Mouse (Mus musculus) heart, postnatal 0 days (tissue): ENCODE measurements around the gene Wnt7a. TPM values are rescaled to one million over a fixed set of nuclear protein-coding genes. Genes with fewer than 3 reads are reported as not detected.
A peak's percentile ranks its signal among the peaks of the same experiment; 100 is the strongest.

ENCODE experiments used
- ATAC-seq: fragments of 200-750 bp; cut with Nextera tagmentation; 2 replicates; pipeline ENCODE4 v1.8.0; 2017; ENCODE audit warnings: low read depth, moderate number of reproducible peaks, moderate library complexity; ENCODE audit not compliant: insufficient read depth
- DNase-seq: peaks from one replicate; pipeline ENCODE4 v3.0.0-alpha.2; 2016; ENCODE audit warnings: low spot score
- H3K27ac ChIP-seq: fragments of 300-500 bp; sonication (generic); 2 replicates; pipeline ENCODE4 v1.5.1; 2014; ENCODE audit warnings: low read depth, mild to moderate bottlenecking
- H3K27me3 ChIP-seq: fragments of 300-500 bp; sonication (generic); 2 replicates; pipeline ENCODE4 v1.6.1; 2014; ENCODE audit warnings: low read length, mixed read lengths; ENCODE audit not compliant: control insufficient read depth, insufficient read depth
- H3K36me3 ChIP-seq: fragments of 300-500 bp; sonication (generic); replicated peaks from 2 replicates; pipeline ENCODE4 v1.6.1; 2014; ENCODE audit warnings: low read length, mixed read lengths; ENCODE audit not compliant: control insufficient read depth, insufficient read depth
- H3K4me1 ChIP-seq: fragments of 300-500 bp; sonication (generic); 2 replicates; pipeline ENCODE4 v1.6.1; 2014; ENCODE audit warnings: antibody characterized with exemption; ENCODE audit not compliant: control insufficient read depth, insufficient read depth
- H3K4me2 ChIP-seq: fragments of 300-500 bp; sonication (generic); 2 replicates; pipeline ENCODE4 v1.6.1; 2014; ENCODE audit warnings: low read depth, mild to moderate bottlenecking, low read length, moderate library complexity
- H3K4me3 ChIP-seq: fragments of 300-500 bp; sonication (generic); 2 replicates; pipeline ENCODE4 v1.5.1; 2014; ENCODE audit warnings: low read depth, low read length
- H3K9ac ChIP-seq: fragments of 300-500 bp; sonication (generic); replicated peaks from 2 replicates; pipeline ENCODE4 v1.6.1; 2014; ENCODE audit warnings: low read depth, low read length, mixed read lengths
- H3K9me3 ChIP-seq: fragments of 300-500 bp; sonication (generic); replicated peaks from 2 replicates; pipeline ENCODE4 v1.6.1; 2016; ENCODE audit warnings: low read length; ENCODE audit not compliant: control insufficient read depth
- CTCF ChIP-seq: IDR thresholded peaks from 2 replicates; pipeline ENCODE4 v1.5.1; 2016; ENCODE audit warnings: antibody characterized with exemption, control low read depth, low read depth
- EP300 ChIP-seq: IDR thresholded peaks from 2 replicates; pipeline ENCODE4 v1.6.1; 2016; ENCODE audit warnings: antibody characterized with exemption, low read depth
- WGBS: fragments of 180-500 bp; shearing (Covaris S2); extraction: QIAGEN DNeasy Blood & Tissue Kit; methylation state at CpG from one replicate; pipeline ENCODE4 v1.1.7; 2014; 5-methylcytosine and 5-hydroxymethylcytosine counted together
- polyA plus RNA-seq: library from polyadenylated mRNA; unstranded; fragments of >200 nt; fragmentation: Nextera tagmentation; extraction: Ambion mirVana; gene quantifications from 2 replicates; pipeline ENCODE4 v1.2.1, GENCODE M21; 2015
- total RNA-seq: library from RNA; depleted of rRNA; stranded (reverse); fragments of >200 nt; gene quantifications from 2 replicates; pipeline ENCODE4 v1.2.3, GENCODE M21; 2014; ENCODE audit warnings: low replicate concordance

Gene Wnt7a
- total and polyA plus RNA-seq, 2 experiments from 2014 or later = not detected

DNA sequence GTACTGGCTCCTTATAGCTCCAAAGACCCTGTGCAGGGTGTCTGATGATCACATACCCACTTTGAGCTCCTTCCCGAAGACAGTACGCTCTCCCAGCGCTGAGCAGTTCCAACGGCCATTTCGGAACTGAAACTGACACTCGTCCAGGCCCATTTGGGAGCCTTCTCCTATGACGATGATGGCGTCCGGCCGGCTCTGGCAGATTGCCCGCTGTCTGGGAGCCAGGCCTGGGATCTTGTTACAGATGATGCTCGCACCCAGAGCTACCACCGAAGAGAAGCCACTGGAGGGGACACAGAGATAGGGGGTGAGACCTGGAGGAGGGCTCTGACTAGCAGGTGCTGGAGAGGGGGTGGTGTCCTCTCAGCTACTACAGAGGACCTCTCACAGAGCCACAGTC is 2.5 kb downstream of the Wnt7a start:
- ATAC-seq = no peak
- H3K4me1 ChIP-seq = peaks cover 5% of the 10 kb centered on the region; the same call in 1 of the 2 replicates
- WGBS = 72% methylated on average over 13 of the region's 13 CpGs
- no peaks in the 10 kb centered on the region for H3K36me3 ChIP-seq
- H3K27ac ChIP-seq = no peak overlapping the region
- no peaks in the 10 kb centered on the region for H3K9me3 ChIP-seq
- H3K9ac ChIP-seq = no peak overlapping the region
- H3K27me3 ChIP-seq = peaks cover 80% of the 10 kb centered on the region
- no peak for DNase-seq
- H3K4me2 ChIP-seq = no peak overlapping the region
- TF ChIP-seq EP300 (no peak), CTCF (no peak)
- no peak overlapping the region for H3K4me3 ChIP-seq

DNA sequence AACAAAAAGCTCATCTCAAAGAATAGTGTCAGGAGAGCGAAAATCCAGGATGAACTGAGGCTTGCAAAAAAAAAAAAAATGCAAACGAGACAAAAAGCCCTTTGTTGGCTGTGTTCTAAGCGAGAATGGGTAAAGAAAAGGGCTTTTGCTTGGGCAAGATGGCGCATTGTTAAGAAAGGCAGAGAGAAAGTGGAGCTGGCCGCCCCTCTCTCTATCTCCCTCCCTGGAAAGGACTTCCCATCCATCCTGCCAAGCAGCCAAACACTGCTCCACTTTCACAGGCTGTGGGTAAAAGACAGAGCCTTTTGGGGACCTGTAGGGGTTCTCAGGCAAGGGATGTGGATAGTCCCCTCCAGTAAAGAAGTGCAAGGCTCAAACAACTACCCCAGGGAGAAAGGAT is 9.6 kb downstream of the Wnt7a start:
- H3K27ac ChIP-seq = no peak overlapping the region
- peaks cover 57% of the 10 kb centered on the region for H3K27me3 ChIP-seq
- DNase-seq = no peak
- 48% methylated on average over 5 of the region's 5 CpGs for WGBS
- no peak for ATAC-seq
- no peak overlapping the region for H3K4me2 ChIP-seq
- no peak overlapping the region for H3K4me3 ChIP-seq
- no peak overlapping the region for H3K9ac ChIP-seq
- no peak for TF ChIP-seq EP300
- TF ChIP-seq CTCF = no peak
- no peaks in the 10 kb centered on the region for H3K4me1 ChIP-seq
- no peaks in the 10 kb centered on the region for H3K9me3 ChIP-seq
- H3K36me3 ChIP-seq = no peaks in the 10 kb centered on the region

- 38% methylated on average over 12 of the region's 12 CpGs for WGBS
- peaks cover 57% of the 10 kb centered on the region for H3K27me3 ChIP-seq
- TF ChIP-seq CTCF = no peak
- no peak for TF ChIP-seq EP300
- no peaks in the 10 kb centered on the region for H3K4me1 ChIP-seq
- no peak overlapping the region for H3K27ac ChIP-seq
- DNase-seq (no peak), ATAC-seq (no peak)
- no peak overlapping the region for H3K9ac ChIP-seq
- H3K4me3 ChIP-seq = no peak overlapping the region
- H3K4me2 ChIP-seq = no peak overlapping the region
- H3K9me3 ChIP-seq = no peaks in the 10 kb centered on the region
- H3K36me3 ChIP-seq = no peaks in the 10 kb centered on the region
These were observed 10.6 kb downstream of the Wnt7a start for GRCm38 (mm10) chr6:91400514-91400913.

DNA sequence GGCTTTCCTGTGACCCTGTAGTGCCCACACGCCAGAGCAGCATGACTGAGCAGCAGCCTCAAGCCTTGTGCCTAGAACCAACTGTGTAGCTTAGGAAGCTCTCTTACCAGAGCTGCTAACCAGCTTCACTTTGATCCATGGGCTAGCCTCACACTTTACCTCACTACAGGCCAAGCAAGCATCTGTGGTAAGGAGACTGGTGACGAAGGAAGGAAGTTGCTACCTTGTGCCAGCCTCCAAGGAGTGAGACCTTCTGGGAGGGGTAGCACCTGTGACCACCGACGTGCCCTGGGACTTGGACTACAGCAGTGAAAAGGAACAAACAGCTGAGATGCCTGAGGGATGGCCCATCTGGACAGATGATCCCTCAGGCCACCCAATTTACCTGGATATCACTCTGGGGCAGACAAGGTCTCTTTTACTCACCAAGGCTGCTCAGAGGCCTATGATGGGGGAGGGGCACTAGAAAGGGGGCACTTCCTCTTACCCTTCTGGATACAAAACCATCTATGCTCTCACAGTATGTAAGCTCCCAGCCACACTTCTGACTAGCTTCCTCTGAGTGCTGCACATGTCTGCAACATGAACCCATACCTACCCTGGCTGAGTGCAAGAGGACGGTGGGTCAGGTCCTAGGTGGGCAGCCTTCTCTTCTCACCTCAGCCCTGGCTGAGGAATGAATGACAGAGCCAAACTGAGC is 18.5 kb downstream of the Wnt7a start:
- Histone ChIP-seq H3K4me2 (no peak overlapping the region), H3K36me3 (no peaks in the 10 kb centered on the region), H3K4me3 (no peak overlapping the region), H3K9ac (no peak overlapping the region), H3K4me1 (peaks cover 4% of the 10 kb centered on the region), H3K27me3 (peaks cover 24% of the 10 kb centered on the region), H3K9me3 (no peaks in the 10 kb centered on the region), H3K27ac (no peak overlapping the region)
- DNase-seq (no peak), ATAC-seq (no peak)
- 80% methylated on average over 5 of the region's 5 CpGs for WGBS
- no peak for TF ChIP-seq CTCF
- no peak for TF ChIP-seq EP300

- Histone ChIP-seq H3K9me3 (no peaks in the 10 kb centered on the region), H3K36me3 (no peaks in the 10 kb centered on the region), H3K4me1 (peaks cover 4% of the 10 kb centered on the region), H3K9ac (no peak overlapping the region), H3K27me3 (peaks cover 10% of the 10 kb centered on the region; the same call in 1 of the 2 replicates), H3K4me2 (no peak overlapping the region), H3K4me3 (no peak overlapping the region), H3K27ac (no peak overlapping the region)
- TF ChIP-seq CTCF (no peak), EP300 (no peak)
- ATAC-seq (peak; percentile 83), DNase-seq (peak; percentile 45)
- 41% methylated on average over 4 of the region's 4 CpGs for WGBS
These were observed 22.0 kb downstream of the Wnt7a start for GRCm38 (mm10) chr6:91389141-91389540.

GRCm38 (mm10) chr6:91384415-91384814 is 26.7 kb downstream of the Wnt7a start:
- no peak overlapping the region for H3K9ac ChIP-seq
- no peak for ATAC-seq
- H3K27me3 ChIP-seq = 0 out of 2 replicates have a peak, but pooled peaks cover 13% of the 10 kb centered on the region
- 78% methylated on average over 2 of the region's 2 CpGs for WGBS
- no peak overlapping the region for H3K27ac ChIP-seq
- DNase-seq = no peak
- TF ChIP-seq EP300 (no peak), CTCF (no peak)
- peaks cover 4% of the 10 kb centered on the region for H3K4me1 ChIP-seq
- H3K36me3 ChIP-seq = no peaks in the 10 kb centered on the region
- no peaks in the 10 kb centered on the region for H3K9me3 ChIP-seq
- no peak overlapping the region for H3K4me3 ChIP-seq
- H3K4me2 ChIP-seq = no peak overlapping the region
